Mouse (Mus musculus) embryonic fibroblast, embryonic 13.5 days (primary cell): ENCODE results near the gene Ptprn2. TPM values are rescaled to one million over a fixed set of nuclear protein-coding genes. Genes with fewer than 3 reads are reported as not detected.

ENCODE experiments used
- H3K27ac ChIP-seq: 2 replicates; pipeline ENCODE4 v1.5.1; 2012; ENCODE audit warnings: low read length, control low read depth, inconsistent platforms; ENCODE audit not compliant: insufficient read depth
- H3K4me1 ChIP-seq: 2 replicates; pipeline ENCODE4 v1.6.1; 2011; ENCODE audit warnings: low read length; ENCODE audit not compliant: control insufficient read depth, insufficient read depth
- H3K4me3 ChIP-seq: 2 replicates; pipeline ENCODE4 v1.5.1; 2011; ENCODE audit warnings: mild to moderate bottlenecking, control low read depth, low read length; ENCODE audit not compliant: insufficient read depth
- CTCF ChIP-seq: IDR thresholded peaks from 2 replicates; pipeline ENCODE4 v1.5.1; 2011; ENCODE audit warnings: mild to moderate bottlenecking, control low read depth, low read length, moderate library complexity, borderline replicate concordance; ENCODE audit not compliant: insufficient read depth
- POLR2A ChIP-seq: IDR thresholded peaks from 2 replicates; pipeline ENCODE4 v1.6.1; 2011; ENCODE audit warnings: low read depth, mild to moderate bottlenecking, control low read depth, low read length, moderate library complexity
- polyA plus RNA-seq: library from polyadenylated mRNA; stranded (reverse); fragments of >200 nt; gene quantifications from 2 replicates; pipeline ENCODE4 v1.2.4, GENCODE M21; 2011; ENCODE audit warnings: low read depth; ENCODE audit not compliant: missing spikeins, insufficient read length

Gene Ptprn2
- polyA plus RNA-seq, 1 experiment = 0.26 TPM

DNA sequence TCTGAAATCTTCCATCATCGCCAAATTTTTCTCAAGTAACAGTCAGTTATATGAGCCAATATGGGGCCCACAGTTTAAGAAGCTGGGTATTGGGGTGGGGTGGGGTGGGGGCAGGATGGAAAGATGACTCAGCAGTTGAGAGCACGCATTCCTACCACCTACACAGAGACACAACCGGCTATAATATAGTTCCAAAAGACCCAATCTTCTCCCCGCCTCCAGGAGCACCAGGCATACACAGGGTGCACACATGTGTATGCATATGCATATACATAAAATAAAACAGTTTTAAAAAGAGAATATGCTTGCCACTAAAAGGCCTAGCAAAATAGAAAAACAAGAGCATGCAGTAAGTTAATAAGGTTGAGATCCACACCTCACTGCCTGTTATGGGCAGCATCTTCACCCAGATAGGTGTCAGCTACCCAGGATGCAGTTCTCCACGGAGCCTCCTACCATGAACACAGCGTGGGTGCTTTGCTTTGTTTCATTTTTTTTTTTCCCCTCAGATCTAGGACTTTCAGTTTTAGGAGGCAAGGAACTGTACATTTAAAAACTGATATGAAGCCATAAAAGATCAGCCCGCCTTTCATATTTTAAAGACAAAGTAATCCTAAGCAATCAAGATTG, 783.1 kb downstream of the Ptprn2 start:
- TF ChIP-seq POLR2A (no peak), CTCF (no peak)
- H3K4me3 ChIP-seq = no peak overlapping the region
- H3K4me1 ChIP-seq = no peaks in the 10 kb centered on the region
- no peak overlapping the region for H3K27ac ChIP-seq

DNA sequence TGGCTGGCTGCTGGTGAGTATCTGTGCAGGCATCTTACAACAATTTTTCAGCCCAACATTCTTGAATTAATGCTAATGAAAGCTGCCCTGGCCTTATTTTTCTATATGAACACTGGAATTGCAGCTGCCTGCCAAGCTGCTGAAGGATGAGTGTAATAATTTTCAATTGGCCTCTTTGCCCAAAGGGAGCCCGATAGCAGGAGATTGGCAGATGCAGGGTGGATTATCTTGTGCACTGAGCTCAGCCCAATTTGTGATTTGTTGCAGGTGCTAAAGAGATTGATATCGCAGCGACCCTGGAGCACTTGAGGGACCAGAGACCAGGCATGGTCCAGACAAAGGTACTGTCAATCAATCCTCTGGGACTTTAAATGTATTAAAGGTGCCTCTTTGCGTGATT, 783.8 kb downstream of the Ptprn2 start:
- Histone ChIP-seq H3K4me1 (no peaks in the 10 kb centered on the region), H3K27ac (no peak overlapping the region), H3K4me3 (no peak overlapping the region)
- TF ChIP-seq CTCF (no peak), POLR2A (no peak)

DNA sequence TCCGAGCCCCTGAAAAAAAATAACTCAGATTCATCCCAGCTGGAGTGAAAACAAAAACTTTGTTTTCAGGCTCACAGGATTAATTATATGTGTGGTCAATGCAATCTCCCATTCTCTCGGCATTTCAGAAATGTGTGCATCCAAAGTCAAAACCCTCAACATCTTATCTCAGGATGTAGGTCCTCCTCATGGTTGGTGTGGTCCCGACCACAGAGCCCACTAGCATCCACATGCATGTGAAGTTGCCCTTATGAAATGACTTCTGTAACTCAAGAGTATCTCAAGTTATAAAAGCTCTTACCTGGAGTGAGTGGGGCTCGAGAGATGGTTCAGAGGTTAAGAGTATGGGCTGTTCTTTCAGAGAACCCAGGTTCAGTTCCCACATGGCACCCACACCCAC, 784.7 kb downstream of the Ptprn2 start:
- H3K27ac ChIP-seq = no peak overlapping the region
- H3K4me1 ChIP-seq = no peaks in the 10 kb centered on the region
- H3K4me3 ChIP-seq = no peak overlapping the region
- TF ChIP-seq POLR2A (no peak), CTCF (no peak)

DNA sequence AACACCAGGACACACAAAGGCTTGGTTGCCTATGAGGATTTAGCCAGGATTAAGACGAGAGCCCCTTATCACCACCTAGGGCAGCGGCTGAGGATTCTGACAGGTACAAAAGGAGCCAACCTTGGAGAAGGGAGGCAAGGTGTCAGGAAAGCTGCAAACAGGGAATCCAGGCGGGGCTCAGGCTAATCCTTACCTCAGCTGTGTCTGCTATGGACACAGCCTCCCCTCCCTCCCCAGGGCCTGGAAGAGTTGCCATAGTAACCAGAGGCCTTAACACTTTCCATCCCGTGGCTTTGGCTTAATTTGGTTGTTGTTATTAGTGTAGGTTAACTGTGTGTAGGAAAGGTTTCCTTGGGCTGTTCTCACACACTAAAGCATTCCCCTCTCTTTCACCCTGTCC, 787.6 kb downstream of the Ptprn2 start:
- Histone ChIP-seq H3K4me1 (no peaks in the 10 kb centered on the region), H3K27ac (no peak overlapping the region), H3K4me3 (no peak overlapping the region)
- TF ChIP-seq CTCF = no peak
- no peak for TF ChIP-seq POLR2A

DNA sequence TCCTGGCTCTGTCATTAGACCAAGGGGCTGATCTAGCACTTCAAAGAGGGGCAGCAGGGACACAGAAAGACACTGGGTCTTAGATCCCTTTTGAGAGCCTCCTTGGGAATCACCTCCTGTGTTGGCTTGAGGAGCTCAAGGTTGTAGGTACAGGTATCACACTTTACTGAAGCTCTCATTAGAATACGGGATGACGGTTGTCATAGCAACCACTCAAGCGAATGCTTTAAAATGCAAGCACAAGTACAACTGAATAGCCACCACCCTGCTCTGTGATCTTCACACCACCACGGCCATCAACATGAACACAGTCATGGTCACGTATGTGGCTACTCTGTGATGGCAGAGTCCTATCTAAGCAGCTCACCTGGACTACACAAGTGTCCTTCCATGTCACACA, 789.1 kb downstream of the Ptprn2 start:
- Histone ChIP-seq H3K4me3 (no peak overlapping the region), H3K4me1 (no peaks in the 10 kb centered on the region), H3K27ac (no peak overlapping the region)
- TF ChIP-seq POLR2A (no peak), CTCF (no peak)

GRCm38 (mm10) chr12:117280790-117281189, 795.3 kb downstream of the Ptprn2 start:
- Histone ChIP-seq H3K4me3 (no peak overlapping the region), H3K4me1 (no peaks in the 10 kb centered on the region), H3K27ac (no peak overlapping the region)
- TF ChIP-seq CTCF (no peak), POLR2A (no peak)

DNA sequence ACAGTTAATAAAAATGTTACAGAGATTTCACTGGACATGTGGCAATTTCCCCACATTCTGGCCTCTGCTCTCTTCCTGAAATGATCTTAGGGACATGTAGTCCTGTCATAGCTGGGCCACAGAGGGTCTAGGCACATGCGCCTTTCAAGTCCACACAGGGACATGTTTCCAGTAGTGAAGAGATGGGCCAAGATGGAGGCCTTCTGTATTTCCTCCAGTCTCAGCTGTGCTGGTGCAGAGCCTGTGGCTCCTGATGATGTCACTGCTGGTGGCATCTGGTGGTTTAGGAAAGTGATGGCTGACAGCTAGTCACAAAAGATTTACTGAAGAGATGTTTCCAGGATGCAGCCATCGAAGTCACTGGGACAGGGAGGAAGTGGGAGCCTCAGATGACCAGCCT, 797.1 kb downstream of the Ptprn2 start:
- Histone ChIP-seq H3K27ac (no peak overlapping the region), H3K4me3 (no peak overlapping the region), H3K4me1 (no peaks in the 10 kb centered on the region)
- TF ChIP-seq POLR2A (no peak), CTCF (no peak)

DNA sequence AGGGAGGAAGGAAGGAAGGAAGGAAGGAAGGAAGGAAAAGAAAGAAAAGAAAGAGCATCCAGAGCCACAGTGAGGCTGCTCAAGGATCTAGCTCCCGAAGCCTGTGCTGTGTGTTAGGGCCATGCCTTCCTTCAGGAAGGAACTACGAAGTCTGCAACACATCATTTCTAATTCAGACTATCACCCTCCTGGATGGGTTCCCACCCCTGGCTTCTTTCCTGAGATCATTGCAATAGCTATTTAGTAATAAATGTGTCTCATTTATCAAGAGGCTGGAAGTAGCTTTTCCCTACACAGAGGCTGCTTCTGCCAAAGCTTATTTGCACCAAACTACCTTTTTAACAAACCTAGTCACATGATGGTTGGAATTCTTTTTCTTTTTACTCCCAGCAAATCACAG, 801.9 kb downstream of the Ptprn2 start:
- no peak overlapping the region for H3K4me3 ChIP-seq
- TF ChIP-seq CTCF (no peak), POLR2A (no peak)
- no peaks in the 10 kb centered on the region for H3K4me1 ChIP-seq
- no peak overlapping the region for H3K27ac ChIP-seq

DNA sequence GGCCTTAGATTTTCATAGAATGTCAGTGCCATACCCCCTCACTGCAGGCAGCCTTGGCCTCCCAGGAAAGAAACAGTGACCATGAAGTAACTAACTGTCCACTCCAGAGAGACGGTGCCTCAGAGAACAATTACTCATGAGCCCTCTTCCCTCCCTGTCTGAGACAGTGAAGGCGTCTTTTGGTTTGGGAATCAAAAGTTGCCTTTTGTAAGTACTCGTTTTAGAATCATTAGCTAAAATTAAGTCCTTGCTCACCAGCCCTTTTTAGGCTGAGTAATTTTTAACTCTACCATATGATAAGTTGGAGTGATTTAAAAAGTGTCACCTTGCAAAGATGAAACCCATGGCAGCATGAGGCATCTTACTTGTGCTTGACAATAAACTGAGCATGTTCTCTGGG, 806.4 kb downstream of the Ptprn2 start:
- H3K4me3 ChIP-seq = no peak overlapping the region
- TF ChIP-seq CTCF (no peak), POLR2A (no peak)
- H3K4me1 ChIP-seq = no peaks in the 10 kb centered on the region
- H3K27ac ChIP-seq = no peak overlapping the region

- TF ChIP-seq POLR2A (no peak), CTCF (no peak)
- Histone ChIP-seq H3K4me1 (no peaks in the 10 kb centered on the region), H3K27ac (no peak overlapping the region), H3K4me3 (no peak overlapping the region)
These were observed 811.3 kb downstream of the Ptprn2 start for GRCm38 (mm10) chr12:117296792-117297191.

GRCm38 (mm10) chr12:117299084-117299483, 813.6 kb downstream of the Ptprn2 start:
- no peaks in the 10 kb centered on the region for H3K4me1 ChIP-seq
- H3K27ac ChIP-seq = no peak overlapping the region
- TF ChIP-seq POLR2A (no peak), CTCF (no peak)
- H3K4me3 ChIP-seq = no peak overlapping the region
